Mouse (Mus musculus) adrenal gland, postnatal 25 days (tissue): ENCODE results near the gene Mrpl51. TPM values are rescaled to one million over a fixed set of nuclear protein-coding genes. Genes with fewer than 3 reads are reported as not detected.
A peak's percentile ranks its signal among the peaks of the same experiment; 100 is the strongest.

ENCODE experiments used
- DNase-seq: peaks from one replicate; pipeline ENCODE4 v3.0.0; 2021; ENCODE audit warnings: mixed read lengths
- total RNA-seq: library from RNA; stranded (reverse); gene quantifications from 2 replicates; pipeline ENCODE4 v1.2.3, GENCODE M21; 2021

Gene Mrpl51
- total RNA-seq, 1 experiment from 2014 or later = 198 TPM

DNA sequence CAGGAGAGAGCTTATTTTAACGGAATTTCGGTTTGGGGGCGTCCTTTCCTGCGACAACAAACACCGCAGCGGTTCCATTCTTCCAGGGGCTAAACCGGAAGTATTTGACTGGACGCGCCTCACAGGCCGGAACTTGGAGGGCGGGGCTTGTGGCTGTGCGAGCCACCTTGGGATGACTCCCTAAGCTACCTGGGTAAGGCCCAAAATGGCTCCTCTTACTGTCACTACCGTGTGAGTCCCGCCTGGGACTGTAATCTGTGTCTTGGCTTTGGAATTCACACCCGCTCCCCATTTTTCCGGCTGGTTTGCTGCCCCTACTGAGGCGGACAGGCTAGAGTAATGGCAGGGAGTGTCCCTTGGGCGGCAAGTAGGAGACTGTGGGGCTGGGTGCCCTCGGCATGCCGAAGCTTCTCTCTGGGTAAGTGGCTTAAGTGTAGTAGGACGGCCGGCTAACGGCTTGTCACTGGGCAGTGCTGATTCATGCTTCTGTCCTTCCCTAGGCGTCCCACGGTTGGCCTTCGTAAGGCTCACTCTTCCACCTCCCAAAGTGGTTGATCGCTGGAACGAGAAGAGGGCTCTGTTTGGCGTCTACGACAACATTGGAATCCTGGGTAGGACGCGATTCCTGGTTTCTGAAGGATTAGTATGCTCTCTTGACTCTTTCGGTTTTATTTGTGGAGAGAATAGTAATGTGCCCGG, 564 bp downstream of the Mrpl51 start:
- DNase-seq = peak; percentile 91

DNA sequence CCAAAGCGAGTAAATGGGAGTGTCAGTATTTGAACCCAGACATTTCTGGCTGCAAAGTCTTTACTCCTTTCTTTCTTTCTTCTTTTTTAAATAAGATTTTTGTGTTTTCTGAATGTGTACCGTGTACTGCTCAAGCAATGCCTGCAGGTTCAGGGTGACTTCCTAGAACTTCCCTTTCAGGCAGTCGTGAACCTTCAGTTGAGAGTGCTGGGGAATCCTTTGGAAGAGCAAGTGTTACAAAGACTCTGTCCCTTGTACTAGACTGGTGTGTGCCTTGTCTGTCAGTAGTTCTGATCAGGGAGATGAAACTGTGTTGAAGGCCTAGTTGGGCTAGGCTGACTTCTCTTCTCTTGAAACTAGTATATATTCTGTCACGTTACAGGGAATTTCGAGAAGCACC, 1.2 kb downstream of the Mrpl51 start:
- no peak for DNase-seq

DNA sequence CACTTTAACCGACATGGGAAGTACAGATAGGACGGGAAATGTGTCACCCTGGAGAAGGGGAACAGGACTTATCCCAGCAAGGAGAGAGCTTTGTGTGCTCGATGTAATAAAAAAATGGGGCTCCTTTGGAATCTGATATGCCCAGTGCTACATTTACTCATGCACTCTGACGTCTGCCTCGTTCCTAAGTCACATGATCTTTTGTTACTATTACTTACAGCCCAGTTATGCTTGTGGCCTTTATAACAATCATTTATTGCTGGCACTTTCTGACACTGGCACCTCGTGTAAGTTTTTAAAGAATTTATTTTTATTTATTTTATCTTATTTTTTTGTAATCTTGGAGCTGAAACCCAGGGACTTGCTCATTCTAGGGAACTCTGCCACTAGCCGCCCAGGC, 1.8 kb downstream of the Mrpl51 start:
- DNase-seq = no peak

DNA sequence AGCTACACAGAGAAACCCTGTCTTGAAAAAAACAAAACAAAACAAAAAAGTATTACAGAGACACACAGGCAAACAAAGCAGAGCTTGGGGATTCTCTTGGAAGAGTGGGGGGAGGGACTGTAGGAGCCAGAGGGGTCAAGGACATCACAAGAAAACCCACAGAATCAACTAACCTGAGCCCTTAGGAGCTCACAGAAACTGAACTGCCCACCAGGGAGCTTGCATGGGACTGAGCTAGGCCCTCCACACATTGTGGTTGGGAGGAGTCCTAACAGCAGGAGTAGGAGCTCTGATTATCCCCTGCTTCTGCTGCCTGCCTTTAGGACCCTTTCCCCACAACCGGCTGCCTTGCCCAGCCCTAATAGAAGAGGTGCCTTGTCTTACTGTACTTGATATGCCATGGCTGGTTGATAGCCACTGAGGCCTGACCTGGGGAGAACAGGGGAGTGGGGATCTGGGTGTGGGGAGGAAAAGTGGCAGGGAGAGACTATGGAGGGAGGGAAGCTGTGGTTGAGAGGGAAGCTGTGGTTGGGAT, 4.0 kb downstream of the Mrpl51 start:
- no peak for DNase-seq

DNA sequence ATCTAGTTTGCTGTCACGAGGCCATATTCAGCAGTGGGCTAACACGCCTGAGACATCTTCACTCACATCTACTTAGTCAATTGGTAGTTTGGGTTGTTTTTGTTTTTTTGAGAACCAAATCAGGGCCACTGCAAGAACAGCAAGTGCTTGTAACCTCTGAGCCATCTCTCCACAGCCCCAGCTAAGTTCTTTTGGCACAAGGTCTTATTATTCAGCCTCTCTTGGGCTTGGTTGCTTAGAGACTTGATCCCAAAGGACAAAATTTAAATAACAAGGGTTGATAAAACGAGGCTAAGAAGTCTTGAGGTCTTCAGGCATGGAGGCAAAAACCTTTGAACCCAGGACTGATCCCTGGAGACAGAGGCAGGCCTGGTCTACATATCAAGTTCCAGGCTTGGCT, 4.7 kb downstream of the Mrpl51 start:
- no peak for DNase-seq

DNA sequence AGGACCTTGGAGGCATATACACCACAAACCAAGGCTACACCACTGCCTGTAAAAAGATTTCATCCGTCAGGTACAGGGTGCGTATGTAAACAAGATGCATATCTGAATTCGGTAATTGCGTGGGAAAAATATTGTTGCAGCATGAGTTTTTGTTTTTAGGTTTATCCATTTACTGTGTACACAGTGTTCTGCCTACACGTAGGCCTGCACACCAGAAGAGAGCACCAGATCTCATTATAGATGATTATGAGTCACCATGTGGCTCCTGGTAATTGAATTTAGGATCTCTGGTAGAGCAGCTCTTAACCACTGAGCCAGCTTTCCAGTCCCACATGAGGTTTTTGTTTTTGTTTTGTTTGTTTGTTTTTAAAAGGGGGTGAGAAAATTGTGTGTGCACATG, 5.6 kb downstream of the Mrpl51 start:
- DNase-seq = no peak

DNA sequence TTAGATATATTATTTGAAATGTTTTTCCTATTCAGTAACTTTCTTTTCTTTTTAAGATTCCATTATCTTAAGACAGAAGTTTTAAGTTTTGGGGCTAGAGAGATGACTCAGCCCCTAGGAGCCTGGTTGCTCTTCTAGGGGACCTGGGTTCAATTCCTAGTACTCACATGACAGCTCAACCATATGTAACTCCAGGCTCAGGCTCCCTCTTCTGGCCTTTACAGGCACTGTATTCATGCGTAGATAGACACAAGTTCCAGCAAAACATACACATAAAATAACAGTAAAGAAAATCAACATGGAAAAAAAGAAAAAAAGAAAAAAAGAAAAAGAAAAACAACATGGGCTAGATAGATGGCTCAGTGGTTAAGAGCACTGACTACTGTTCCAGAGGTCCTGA, 18.8 kb downstream of the Mrpl51 start:
- DNase-seq = no peak

DNA sequence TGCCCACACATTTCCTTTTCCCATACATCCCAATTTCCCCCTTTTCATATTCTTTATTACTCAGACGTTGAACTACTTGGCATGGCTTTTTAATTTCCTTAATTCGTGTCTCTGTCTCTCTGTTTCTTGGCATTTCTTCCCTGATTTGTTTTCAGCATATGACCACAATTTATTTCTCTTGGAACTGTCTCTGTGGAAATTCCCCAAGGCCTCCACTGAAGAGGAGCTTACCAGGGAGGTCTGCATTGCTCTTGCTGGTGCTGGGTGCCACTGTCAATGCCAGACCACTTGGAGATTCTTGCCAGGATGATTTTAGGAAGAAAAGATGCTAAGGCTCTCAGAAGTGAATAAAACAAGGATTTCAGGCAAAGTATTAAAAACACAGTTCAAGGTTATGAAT, 21.0 kb downstream of the Mrpl51 start:
- DNase-seq = no peak

DNA sequence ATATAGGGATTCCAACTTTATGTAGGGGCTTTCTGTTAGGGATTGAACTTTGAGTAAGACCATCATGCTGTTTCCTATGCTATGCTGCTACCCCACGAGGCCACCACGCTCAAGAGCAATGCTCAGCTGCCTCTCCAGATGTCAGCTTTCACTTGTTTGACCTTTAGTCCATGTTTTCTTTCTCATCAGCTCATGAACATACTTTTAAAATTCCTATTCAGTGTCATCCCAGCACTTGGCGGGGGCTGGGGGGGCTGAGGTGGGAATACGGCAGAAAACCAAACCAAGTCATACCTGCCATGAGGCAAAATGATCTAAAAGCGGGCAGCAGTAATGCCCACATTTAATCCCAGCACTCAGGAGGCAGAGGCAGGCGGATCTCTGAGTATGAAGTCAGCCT, 21.5 kb downstream of the Mrpl51 start:
- DNase-seq = no peak

DNA sequence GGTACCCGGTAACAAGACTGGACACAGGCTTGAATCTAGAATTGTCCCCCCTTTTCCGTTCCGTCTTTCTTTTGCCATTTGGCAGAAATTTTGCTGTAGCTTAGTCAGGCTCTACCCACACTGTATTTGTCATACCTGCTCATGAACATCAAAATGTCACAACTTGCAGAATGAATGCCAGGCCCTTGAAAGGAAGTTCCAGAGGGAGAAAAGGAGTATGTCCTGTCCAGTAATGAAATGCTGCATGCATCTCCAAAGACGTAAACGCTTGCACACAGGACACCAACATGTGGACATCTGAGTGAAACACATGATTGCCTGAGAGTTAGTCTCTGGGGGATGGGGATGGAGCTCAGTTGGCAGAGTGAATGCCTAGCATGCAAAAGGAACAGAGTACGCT, 22.1 kb downstream of the Mrpl51 start:
- DNase-seq = no peak

DNA sequence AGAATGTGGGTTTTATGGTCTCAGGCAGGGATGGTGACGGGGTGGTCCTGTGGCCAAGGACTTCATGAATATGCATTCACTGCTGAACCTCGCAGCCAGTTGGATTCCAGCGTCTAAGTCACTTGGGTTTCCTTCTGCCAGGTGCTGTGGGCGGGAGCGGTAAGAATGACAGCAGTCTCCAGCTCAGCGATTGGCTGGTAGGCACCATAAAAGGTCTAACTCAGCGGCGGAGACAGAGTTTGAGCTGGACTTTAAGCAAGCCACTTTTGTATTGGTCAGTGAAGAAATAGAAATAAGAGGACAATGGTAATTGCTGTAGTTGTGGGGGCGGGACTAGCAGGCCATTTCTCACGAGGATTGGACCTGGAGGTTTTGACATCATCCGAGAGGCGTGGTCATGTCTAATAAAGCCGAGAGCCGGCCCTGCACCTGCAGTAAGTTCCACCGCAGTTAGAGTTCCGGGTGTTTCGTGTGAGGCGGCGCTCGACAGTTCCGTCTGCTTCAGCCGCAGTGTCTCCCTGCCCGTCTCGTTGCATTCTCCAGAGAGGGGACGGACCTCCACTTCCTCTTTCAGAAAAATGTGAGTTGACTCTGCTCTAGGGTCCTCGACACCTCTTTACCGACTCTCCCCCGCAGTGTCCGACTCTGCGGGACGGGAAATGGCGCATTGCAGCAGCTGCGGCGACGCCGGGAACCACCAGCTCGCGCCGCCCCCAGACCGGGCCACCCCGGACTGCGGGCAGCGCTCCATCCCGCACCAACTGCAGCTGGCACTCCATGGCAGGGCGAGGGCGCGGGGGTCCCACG, 23.8 kb downstream of the Mrpl51 start, which contains the start of gene Vamp1:
Vamp1 (plus strand) TSS at position 404 of the 807 bp plus-strand sequence.
- DNase-seq = peak; percentile 91

DNA sequence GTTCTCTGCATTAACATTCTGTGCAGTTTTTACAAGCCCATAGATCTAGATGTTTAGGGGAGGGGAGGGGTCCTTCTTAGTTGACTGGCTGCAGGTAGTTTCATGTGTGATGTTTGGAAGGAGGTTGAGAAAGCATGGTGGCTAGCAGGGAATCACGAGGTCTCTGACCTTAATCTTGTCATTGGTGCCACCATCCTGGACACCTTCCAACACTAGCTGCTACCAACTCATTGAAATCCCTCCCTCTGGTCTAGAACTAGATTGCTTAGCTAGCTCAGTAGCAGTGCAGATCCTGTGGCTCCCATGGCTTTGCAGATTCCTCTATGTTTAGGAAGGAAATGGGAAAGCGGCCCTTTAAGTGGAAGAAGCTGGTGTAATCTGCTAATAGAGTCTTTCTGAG, 25.3 kb downstream of the Mrpl51 start:
- DNase-seq = peak; percentile 53

DNA sequence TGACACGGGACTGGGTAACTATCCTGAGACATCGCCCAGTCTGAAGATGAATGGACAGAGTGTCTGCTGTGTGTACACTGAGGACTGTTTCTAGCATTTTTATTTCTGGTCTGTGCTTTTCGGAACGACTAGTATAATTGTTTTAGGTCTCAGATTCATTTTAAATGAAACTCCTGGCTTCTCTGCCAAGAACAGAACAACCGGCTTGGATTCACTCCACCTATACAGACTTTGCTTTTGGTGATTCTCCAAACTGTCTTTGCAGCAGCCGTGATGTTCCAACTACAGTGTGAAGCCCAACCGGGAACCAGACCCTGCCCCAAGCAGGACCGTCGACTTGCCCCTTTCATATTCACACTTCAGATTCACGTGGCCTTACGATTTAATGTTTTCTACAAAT, 26.3 kb downstream of the Mrpl51 start:
- DNase-seq = no peak

DNA sequence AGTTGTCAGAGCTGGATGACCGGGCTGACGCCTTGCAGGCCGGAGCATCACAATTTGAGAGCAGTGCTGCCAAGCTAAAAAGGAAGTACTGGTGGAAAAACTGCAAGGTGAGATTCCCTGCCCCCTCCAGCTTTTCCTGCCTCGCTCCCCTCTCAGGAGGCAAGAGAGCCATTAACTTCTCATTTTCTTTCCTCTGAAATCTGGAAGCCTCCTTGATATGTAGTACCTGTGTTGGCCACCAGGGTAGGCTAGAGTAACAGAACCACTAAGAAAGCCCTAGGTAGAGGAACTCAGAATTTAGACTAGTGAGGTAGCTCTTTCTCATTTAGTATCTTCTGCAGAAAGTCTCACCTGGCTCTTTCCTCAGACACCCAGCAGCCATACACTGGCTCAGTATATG, 27.4 kb downstream of the Mrpl51 start:
- DNase-seq = no peak

DNA sequence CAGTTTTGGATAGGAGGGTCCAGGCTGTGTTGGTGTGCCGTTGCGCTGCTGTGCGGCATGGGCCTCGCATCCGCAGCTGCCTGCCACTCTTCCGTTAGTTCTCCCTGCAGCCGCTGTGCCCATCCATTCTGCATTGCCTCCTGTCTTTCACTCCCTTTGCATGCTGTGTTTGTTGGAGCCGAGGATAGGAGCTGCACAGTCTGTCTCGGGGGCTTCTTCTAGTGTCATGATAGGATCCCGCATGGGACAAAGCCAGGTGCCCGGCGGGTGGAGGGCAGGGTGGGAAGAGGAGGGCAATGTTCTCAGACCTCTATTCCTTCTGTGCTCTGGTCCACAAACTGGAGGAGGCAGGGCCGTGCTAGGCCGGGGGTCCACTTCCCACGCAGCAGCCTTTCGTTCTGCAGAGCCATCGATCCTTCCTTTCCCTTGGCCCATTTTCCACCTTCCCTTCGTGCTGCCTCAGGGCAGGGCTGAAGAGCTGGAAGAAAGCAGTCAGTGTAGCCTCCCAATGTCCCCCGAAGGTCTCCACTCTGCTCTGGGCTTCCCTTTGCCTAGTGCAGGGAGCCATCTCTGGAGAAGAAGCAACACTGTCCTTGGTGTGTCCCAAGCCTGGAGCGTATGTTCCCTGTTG, 29.6 kb downstream of the Mrpl51 start:
- no peak for DNase-seq

DNA sequence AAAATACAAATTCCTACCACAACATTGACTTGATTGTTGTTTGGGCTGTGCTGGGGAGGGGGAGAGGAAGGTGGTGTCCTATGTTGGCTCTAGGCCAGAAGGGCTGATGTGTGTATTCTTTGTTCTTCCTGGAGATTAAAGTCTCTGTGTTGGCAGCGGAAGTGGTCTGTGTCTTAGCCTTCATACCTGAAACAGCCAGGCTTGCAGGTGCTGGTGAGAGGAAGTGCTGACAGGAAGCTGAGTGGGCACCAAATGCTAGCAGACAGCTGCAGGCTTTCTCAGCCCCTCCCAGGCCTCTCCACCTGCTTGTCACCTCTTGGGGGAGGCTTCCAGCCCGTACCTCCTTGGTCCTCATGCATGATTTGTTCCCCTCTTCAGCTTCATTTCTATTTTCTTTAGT, 30.5 kb downstream of the Mrpl51 start:
- DNase-seq = no peak

DNA sequence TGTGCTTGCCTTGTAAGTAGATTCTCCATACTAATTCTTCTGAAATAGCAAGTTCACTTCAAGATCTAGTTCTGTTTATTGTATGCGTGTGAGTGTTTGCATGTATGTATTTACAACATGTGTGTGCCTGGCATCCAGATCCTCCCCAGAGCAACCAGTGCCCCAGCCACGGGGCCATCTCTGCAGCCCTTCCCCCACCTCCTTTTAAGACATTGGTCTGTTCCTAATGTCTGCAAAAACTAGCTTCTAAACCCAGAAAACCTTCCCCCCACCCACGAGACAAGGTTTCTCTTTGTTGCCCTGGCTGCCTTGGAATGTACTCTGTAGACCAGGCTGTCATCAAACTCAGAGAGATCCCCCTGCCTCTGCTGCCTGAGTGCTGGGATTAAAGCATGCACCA, 31.0 kb downstream of the Mrpl51 start:
- no peak for DNase-seq

DNA sequence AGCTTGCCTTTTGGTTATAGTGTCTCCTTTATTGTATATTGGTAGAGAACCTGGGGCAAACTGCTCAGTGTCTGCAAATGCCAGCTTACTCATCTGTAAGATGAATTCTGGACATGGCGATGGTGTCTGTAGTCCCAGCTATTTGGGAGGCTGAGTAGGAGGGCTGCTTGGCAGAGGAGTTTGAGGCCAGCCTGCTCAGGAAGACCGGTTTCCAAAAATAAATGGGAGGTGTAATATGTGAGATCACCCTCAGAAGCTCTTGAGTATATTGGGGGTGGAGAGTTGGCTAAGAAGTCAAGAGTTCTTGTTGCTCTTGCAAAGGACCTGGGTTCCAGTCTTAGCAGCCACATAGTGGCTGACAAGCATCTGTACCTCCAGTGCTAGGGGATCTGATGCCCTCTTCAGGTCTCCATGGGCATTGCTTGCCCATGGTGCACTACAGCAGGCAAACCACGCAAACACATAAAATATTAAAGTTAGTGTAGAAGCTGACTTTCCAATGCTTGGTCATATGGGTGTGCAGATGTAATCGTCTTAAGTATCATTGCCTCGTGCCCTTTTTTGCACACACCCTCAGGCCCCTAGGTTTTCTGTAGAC, 34.0 kb downstream of the Mrpl51 start:
- no peak for DNase-seq

DNA sequence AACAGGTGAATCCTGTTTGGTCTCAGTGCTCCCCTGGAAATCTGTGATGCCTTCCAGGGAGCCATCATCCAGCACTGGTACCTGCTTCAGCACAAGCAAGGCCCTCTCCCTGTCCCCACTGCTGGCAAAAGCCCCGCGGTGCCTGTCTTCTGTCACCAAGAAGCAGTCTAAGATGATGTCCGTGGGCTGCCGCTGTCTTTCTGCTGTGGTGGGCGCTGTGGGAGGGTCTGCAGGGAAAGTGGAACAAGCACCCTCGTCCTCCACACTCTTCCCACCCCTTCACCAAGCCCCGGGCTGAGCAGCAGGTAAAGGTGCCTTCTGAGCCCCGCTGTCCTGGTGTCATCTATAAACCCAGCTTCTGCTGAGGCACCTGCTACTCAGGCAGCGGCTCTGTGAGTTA, 39.0 kb downstream of the Mrpl51 start:
- no peak for DNase-seq

DNA sequence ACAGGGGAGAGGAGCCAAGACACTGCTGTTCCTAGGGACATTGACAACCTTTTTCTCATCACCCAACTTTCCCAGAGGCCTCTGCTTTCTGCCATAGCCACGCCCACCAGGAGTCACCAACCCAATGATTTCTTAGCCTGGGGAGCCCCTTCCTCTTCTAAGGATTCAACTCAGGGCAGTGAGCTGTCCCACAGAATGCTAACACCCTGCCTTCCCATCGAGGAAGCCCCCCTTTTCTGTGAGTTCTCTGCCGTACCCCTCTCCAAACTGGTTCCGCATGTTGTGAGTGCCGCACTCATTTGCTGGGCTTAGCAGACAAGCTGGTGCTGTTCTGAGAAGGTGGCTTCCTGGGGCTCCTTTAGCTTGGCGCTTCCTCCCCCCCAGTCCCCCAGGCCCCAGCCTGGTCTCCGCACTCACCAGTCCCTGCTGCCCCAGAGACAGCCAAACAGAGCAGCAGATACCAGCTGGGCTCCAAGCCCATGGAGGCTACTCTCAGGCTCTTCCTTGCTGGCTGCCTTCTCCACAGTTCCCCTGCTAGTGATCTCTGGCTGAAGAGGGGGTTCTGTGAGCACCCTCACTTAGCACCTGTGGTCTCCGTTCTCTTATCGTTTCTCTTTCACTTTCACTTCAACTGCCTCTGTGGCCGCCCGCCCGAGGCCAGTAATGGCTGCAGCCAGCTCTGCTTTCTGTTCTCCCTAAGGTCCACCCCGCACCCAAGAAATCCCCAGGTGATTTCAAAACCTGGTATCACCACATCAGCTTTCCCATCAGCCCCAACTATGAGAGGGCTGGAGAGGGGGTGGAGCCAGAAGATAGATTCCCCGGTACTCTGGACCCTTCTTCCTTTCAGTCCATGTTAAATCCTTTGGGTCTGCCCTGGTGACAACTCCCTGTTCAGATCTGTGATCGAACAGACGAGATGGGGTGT, 39.8 kb downstream of the Mrpl51 start, which contains the start of gene Tapbpl:
Tapbpl (minus strand) TSS at position 744 of the 928 bp plus-strand sequence.
- DNase-seq = peak; percentile 56

DNA sequence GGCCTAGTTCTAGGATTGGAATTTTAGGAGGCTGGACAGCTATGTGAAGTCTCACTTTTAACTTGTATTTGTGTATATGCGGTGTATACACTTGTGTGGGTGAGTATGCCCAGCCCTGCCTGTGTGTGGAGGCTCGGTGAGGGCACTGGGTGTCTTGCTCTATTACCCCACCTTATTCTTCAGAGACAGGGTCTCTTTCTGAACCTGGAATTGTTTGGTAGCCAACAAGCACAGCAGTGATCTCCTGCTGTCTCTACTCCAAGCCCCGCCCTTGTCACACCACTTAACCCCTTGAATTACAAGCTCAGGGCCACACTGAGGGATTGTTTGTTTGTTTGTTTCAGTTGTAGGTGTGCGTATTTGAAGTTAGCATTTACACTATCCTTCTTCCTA, 40.4 kb downstream of the Mrpl51 start:
- no peak for DNase-seq

DNA sequence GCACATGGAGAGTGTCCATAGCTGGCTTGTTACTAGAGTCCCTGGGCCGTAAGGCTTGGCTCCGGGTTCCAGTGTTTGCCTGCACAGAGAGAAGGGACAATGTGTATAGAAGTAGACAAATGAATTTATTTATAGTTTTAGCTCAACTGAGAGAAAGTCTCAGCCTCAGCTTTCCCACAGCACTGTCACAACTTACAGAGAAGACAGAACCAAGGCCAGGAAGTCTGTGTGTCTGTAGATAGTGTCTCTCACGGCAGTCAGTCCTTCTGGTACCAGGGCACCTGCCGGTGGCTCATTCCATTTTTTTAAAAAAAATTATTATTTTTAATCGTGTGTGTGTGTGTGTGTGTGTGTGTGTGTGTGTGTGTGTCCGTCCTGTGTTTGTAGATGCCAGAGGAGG, 40.9 kb downstream of the Mrpl51 start:
- DNase-seq = no peak
